Mouse (Mus musculus) embryonic fibroblast, embryonic 13.5 days (primary cell): ENCODE measurements around the gene Pklr.

Experiments
- CTCF ChIP-seq: IDR thresholded peaks from 2 replicates; pipeline ENCODE4 v1.5.1; 2011; ENCODE audit warnings: mild to moderate bottlenecking, control low read depth, low read length, moderate library complexity, borderline replicate concordance; ENCODE audit not compliant: insufficient read depth
- POLR2A ChIP-seq: IDR thresholded peaks from 2 replicates; pipeline ENCODE4 v1.6.1; 2011; ENCODE audit warnings: low read depth, mild to moderate bottlenecking, control low read depth, low read length, moderate library complexity

DNA sequence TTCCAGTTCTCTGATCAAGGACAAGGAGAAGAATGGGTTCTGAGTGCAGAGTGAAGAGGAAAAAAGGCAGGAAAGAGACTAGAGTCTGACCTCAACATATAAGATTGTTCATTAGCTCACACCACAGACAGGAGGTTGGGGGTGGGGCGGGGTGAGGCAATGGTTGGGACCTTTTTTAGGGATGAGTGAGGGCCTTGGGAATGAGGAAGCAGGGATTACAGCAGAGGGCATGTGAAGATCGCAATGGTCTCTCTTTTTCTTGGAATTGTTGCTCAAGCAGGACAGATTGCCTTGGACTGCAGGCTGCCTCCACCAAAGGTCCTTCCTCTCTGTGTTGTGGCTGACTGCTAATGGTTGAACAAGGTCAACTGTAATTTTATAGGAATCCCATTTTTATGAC, 12.6 kb upstream of the Pklr start:
- TF ChIP-seq POLR2A (no peak), CTCF (no peak)
